Mouse (Mus musculus): ENCODE results near the gene Fndc10.

DNA sequence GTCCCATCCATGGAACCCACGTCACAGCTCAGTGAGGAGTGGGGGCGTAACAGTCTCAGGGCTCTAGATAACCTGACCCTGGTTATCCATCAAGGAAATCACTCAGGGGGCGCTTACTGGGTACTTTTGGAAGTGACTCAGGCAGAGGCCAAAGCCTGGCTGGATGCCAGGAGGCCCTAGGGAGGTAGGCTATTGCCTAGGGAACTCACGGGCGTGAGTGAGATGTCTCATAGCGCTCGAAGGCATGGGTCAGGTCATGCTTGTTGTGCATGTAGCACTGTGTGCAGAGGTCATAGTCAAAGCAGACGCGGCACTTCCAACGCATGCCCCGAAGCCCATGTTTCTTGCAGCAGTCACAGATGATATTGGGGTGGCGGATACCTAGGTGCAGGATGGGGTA is 33.5 kb upstream of the Fndc10 start:
- TF ChIP-seq USF1 (IDR thresholded peaks at IDR 0.05; ENCODE audit: low read depth) = no peak
- TF ChIP-seq CTCF (IDR thresholded peaks at IDR 0.05; ENCODE audit: control insufficient read depth, insufficient read depth, insufficient read length) = no peak
- no peak for TF ChIP-seq MYOD1 (IDR thresholded peaks at IDR 0.05; ENCODE audit: control insufficient read depth, insufficient read length, low read depth)
